Mouse (Mus musculus): Measurements from ENCODE around the gene Odf4.

- TF ChIP-seq CTCF (IDR thresholded peaks at IDR 0.05; ENCODE audit: control insufficient read depth, insufficient read depth, insufficient replicate concordance, low read depth, low read length) (no peak), POLR2A (IDR thresholded peaks at IDR 0.05; ENCODE audit: control insufficient read depth, low read depth, low read length) (no peak)
These were observed 24.9 kb downstream of the Odf4 start for GRCm38 (mm10) chr11:68902047-68902364.

Measured in testis, adult 2 months (tissue).